Mouse (Mus musculus) kidney, adult 8-10 months (tissue): ENCODE data around the gene Gm525.
A peak's percentile ranks its signal among the peaks of the same experiment; 100 is the strongest.
"Not testable (repeated sequence)": the region's sequence is repeated elsewhere in the genome, so short reads cannot be mapped to it uniquely, and the experiment has no call there.

Source experiments
- DNase-seq, 2 experiments: peaks; one replicate each; pipeline ENCODE4 v3.0.0; 2022

Gene Gm525

GRCm38 (mm10) chr11:89073541-89073940 lies at the start of gene Gm525:
Gm525 (plus strand) TSS chr11:89073841.
- DNase-seq: no peak

- peak; percentile 88 to 90 for DNase-seq
Measured at GRCm38 (mm10) chr11:89024181-89024881, 49.3 kb upstream of the Gm525 start.

GRCm38 (mm10) chr11:89025603-89026002 lies 48.0 kb upstream of the Gm525 start:
- no peak for DNase-seq

DNA sequence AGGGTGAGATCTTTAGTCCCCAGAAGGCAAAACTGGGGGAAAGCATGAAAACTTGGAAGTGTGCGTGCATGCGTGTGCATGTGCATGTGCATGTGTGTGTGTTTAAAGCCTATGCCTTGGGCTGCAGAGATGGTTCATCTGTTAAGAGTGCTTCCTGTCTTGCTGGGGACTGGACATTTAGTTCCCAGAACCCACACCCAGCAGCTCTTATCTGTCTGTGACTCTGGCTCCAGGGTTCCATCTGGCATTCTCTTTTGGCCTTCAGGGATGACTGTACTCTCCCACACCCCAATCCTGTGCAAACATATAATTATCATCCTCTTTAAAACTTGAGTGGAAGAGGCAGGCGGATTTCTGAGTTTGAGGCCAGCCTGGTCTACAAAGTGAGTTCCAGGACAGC lies 47.5 kb upstream of the Gm525 start:
- no peak for DNase-seq

- no peak for DNase-seq
Measured at GRCm38 (mm10) chr11:89027955-89028361, 45.7 kb upstream of the Gm525 start.

DNA sequence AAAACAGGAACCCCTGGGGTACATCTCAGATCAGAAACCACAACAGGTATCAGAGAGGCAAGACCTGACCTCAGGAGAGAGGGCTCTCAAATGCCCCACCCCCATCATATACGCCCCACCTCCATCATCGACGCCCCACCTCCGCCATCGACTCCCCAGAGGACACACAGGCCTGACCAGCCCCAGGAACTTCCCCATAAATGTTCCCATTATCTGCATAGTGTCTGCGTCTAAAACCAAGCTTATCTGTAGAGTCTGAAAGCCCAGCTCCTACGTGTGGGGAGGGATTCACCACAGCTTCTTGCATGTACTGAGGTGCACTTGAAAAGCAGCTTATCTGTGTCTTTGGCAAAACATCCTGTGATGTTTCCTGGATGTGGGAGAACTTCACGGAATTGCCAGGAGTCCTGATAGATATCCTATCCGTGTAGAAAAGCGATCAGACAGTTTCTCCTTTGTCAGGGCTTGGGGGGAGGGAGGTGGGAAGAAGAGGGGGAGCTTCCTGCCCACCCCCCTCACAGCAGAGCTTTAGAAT lies 44.7 kb upstream of the Gm525 start:
- no peak for DNase-seq

DNA sequence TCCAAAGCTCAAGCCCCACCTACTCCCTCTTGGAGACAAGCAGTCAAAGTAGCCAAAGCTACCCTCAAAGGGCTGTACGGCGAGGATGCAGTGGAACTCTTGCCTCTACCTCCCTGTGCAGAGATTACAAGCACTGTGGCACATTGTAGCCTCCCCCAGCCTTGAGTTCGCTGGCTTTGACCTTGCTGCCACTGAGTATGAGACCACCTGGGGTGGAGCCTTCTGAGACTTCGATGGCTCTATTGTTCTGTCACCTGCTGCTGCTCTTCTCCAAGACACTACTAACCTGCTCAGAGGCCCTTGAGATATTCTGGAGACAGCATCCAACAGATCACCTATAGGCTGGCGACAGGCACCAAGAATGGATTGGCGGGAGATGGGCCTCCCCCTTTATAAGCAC lies 43.1 kb upstream of the Gm525 start:
- no peak for DNase-seq

DNA sequence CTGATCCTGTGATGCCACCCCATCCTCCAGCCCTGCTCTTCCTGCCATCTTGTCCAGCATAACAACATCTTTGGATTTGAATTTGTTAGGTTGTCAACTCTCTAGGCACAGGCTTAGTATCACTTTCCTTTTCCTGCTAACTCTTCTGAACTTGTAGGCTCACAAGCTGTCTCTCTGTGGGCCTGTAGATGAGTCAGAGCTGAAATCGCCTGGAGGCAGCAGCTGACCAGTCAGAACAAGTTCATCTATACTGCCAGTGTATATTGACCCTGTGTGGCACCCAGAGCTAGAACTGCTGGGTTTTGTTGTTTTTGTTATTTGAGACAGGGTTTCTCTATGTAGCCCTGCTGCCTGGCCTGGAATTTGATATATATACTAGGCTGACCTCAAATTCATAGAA lies 42.5 kb upstream of the Gm525 start:
- DNase-seq: no peak

DNA sequence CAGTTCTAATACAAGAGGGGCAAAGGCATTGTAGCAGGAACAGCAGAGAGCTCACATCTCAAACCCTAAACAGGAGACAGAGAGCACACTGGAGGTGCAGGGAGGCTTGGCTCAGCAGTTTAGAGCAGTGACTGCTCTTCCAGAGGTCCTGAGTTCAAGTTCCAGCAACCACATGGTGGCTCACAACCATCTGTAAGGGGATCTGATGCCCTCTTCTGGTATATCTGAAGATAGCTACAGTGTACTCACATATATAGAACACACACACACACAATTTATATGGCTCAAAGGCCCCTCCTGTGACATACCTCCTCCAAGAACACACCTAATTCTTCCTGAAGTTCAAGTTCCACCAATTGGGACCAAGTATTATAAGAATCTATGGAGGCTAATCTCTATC lies 39.0 kb upstream of the Gm525 start:
- DNase-seq: no peak

- no peak for DNase-seq
Measured at GRCm38 (mm10) chr11:89035552-89035951, 38.1 kb upstream of the Gm525 start.

- DNase-seq: no peak
Measured at GRCm38 (mm10) chr11:89038496-89038895, 35.1 kb upstream of the Gm525 start.

DNA sequence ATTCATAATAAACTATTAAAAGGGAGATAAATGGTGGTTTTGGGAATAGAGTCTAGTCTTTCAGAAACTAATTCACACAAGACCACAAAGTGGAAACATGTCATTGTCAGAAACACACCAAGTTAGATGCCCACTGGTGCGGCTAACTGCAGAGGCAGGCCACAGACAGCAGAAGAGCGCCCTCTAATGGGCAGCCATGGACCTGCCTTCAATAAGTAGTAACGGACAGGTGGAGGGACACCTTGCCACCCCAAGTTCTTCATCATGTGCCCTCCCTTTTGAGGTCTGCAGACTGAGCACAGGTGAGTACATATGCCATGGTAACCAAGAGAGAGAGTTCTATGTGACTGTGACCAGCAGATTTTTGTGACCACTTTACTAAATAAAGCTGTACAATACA lies 34.3 kb upstream of the Gm525 start:
- peak; percentile 51 to 79 for DNase-seq

DNA sequence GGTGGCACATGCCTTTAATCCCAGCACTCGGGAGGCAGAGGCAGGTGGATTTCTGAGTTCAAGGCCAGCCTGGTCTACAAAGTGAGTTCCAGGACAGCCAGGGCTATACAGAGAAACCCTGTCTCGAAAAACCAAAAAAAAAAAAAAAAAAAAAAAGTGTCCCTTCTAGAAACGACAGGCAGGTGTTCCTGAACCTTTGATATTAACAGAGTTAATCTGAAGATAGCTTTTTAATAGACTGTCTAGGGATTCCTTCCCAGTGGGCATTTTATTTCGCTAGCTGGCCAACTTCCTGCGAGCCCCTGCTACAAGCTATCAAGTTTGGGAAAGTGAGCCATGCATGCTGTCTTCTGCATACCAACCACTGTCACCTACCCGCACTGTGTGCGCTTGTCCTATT lies 32.6 kb upstream of the Gm525 start:
- DNase-seq: not testable (repeated sequence)

- DNase-seq: no peak
Measured at GRCm38 (mm10) chr11:89043046-89043445, 30.6 kb upstream of the Gm525 start.

DNA sequence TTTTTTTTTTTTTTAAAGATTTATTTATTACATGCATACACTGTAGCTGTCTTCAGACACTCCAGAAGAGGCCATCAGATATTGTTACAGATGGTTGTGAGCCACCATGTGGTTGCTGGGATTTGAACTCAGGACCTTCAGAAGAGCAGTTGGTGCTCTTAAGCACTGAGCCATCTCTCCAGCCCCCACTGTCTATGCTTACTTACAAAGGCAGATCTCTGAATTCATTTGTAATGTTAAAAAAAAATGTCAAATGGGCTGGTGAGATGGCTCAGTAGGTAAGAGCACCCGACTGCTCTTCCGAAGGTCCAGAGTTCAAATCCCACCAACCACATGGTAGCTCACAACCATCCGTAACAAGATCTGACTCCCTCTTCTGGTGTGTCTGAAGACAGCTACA lies 28.1 kb upstream of the Gm525 start:
- DNase-seq: not testable (repeated sequence)

- DNase-seq: no peak
Measured at GRCm38 (mm10) chr11:89046021-89046420, 27.6 kb upstream of the Gm525 start.

DNA sequence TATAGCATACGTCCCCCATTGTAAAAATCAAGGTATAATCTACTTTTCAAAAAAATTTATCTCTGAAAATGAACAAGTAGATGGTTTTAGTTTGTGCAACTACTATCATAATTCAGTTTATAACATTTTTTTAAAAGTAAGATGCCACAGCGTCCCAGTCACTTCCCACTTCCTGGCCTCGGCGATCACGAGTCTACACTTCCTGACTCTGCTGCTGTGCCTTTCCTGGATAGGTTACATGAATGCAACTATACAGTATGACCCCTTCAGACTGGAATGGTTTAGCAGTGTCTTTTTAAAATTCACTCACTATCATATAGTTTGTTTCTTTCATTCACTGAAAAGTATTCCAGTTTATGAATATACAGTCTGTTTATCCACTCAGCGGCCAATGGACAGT lies 21.9 kb upstream of the Gm525 start:
- no peak for DNase-seq

DNA sequence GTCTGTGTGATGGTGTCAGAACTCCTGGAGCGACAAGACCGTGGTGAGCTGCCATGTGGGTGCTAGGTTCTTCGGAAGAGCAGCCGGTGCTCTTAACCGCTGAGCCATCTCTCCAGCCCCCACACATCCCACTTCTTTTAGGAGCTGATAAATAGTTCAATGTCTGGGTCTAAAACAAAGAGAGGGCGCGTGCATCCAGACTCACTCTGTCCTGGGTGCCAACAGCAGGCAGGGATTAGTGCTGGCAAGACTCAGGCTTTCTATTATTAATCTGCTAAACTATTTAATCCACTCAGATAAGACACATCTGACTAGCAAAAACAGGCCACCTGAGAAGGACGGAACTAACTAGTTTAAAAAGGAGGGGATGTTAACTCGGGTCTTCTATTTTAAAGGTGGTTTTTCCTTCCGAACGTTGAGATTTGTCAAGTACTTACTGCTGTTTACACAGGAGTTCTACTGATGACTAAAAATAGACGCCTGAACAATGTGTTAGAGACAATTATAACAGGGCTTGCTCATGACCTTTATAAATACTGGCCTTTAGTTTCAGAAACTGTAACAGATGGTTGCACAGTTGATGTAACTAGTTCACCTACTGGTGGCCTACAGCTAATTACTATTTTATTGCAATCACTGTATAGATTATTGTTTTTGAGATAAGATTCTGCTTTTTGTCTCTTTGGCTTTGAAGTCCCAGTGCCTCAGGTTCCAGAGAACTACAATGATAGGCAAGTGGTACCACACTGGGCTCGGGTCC lies 17.5 kb upstream of the Gm525 start:
- DNase-seq: no peak

DNA sequence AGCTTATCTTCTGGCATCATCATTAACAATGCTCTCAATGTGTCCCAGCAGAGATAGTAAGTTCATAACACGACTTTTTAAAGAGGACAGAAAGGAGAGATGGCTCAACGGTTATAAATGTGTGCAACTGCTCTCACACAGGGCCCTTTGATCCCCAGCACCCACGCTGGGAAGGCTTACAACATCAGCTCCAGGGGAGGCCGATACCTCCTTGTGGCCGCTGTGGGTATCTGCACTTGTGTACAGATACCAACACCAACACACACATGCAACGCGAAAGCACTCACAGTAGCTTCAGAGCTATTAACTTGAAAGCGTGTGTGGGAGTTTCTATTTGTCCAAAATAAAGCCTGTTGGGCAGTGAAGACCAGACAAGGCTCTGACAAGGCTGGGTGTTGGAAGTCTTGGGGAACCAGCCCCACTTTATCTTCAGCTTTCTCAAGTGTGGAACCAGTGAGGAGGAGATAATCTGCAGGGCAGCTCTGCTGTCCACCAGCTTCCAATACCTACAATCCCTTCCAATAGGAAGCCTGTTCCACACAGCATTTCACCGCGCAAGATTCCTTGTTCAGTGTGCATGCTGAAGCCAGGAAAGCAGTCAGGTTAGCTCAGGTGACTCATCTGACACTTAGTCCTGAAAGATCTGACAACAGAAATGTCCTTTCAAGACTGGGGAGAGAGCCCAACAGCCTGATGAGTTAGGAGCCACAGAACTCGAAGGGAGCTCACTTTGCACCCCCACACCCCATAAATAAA lies 14.9 kb upstream of the Gm525 start:
- no peak for DNase-seq

DNA sequence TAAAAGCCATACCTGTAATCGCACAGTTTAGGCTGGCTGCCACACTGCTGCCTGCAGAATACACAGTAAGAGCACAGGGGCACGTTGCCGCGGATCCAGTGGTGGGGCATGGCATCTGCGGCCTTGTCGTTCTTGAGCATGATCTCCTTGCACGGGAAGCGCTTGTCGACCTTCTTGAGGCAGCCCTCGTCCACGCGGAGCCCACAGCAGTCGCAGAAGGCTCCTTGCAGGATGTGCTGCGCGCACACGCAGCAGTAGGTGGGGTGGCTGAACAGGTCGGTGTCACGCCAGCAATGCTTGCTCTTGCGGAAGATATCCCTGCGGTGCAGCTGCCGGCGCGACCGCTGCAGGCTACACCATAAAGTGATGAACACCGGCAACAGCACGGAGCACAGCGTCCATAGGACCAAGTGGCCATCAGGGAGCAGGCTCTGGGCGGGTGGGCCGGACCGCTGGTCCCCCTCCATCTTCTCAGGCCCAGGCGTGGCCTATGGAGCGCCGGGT lies 13.7 kb upstream of the Gm525 start:
- DNase-seq: peak in 1 of 2 experiments; percentile 9

DNA sequence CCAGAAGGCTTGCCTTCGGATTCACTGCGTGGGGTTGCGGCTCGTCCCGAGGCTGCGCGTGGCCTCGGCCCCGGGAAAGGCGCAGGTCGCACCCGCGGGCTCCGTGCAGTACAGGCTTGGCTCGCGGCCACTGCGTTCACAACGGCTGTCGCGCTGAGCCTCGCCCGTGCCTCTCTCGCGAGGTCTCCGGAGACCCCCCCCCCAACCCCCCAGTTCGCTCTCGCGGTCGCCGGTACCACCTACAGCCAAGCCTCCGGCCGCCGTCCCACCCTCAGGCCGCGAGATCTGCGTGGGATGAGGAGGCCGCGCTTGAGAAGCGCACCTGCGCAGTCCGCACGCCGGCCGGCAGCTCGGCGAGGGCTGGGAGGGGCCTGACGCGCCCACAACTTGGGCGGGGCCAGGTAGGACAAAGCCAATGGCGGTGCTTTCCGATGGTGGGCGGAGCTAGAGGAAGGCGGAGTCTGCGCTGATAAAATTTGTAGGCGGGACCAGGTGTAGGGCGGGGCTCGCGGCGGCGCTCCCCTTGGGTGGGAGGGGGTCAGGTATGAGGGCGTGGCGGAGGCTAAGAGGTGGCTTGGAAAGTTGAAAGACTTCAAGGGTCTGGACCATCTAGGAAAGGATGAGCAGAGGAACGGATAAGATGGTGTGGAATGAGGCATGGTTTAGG lies 13.1 kb upstream of the Gm525 start:
- peak; percentile 92 to 95 for DNase-seq

DNA sequence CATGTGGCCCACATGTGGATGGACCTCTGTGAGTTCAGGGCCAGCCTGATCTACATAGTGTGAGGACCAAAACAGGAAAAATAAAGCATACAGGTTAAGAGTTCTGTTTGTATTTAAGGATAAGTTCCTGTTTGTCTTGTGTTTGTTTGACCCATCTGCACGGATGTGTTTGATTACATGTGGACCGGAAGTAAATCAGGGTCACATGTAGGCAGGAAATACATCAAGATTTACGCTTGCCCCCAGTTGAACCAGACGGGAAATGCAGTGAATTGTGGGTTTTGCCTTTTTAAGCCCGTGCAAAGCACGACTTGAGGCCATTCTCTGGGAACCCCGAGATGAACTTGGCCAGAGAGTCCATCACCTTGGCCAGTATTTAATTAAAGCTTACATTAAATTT lies 12.3 kb upstream of the Gm525 start:
- peak in 1 of 2 experiments; percentile 23 for DNase-seq

GRCm38 (mm10) chr11:89064312-89064711 lies 9.3 kb upstream of the Gm525 start:
- DNase-seq: no peak
